Mouse (Mus musculus): ENCODE data around the gene Slc26a10. TPM values are rescaled to one million over a fixed set of nuclear protein-coding genes. Genes with fewer than 3 reads are reported as not detected.
A peak's percentile ranks its signal among the peaks of the same experiment; 100 is the strongest.
"Not testable (repeated sequence)": the region's sequence is repeated elsewhere in the genome, so short reads cannot be mapped to it uniquely, and the experiment has no call there.

The Slc26a10 gene
- polyA plus RNA-seq, 1 experiment from 2014 or later = 3.0 TPM

GRCm38 (mm10) chr10:127197505-127198110 is 17.2 kb upstream of the Slc26a10 start:
- Histone ChIP-seq H3K4me1 (peaks cover 27% of the 10 kb centered on the region), H3K27me3 (no peaks in the 10 kb centered on the region), H3K4me2 (replicated peaks) (no peak overlapping the region), H3K9ac (no peak overlapping the region), H3K27ac (no peak overlapping the region), H3K9me3 (no peaks in the 10 kb centered on the region), H3K36me3 (peaks cover 41% of the 10 kb centered on the region), H3K4me3 (no peak overlapping the region)
- ATAC-seq (ENCODE audit: insufficient number of reproducible peaks, insufficient read depth, low FRiP score, low TSS enrichment) = no peak
- WGBS = 93% methylated on average over 11 of the region's 11 CpGs

- Histone ChIP-seq H3K9ac (no peak overlapping the region), H3K36me3 (peaks cover 40% of the 10 kb centered on the region), H3K4me3 (no peak overlapping the region), H3K27ac (no peak overlapping the region), H3K4me1 (peaks cover 28% of the 10 kb centered on the region), H3K4me2 (replicated peaks) (no peak overlapping the region), H3K9me3 (no peaks in the 10 kb centered on the region), H3K27me3 (no peaks in the 10 kb centered on the region)
- no peak for ATAC-seq (ENCODE audit: insufficient number of reproducible peaks, insufficient read depth, low FRiP score, low TSS enrichment)
- WGBS = 91% methylated on average over 8 of the region's 8 CpGs
These were observed 16.7 kb upstream of the Slc26a10 start for GRCm38 (mm10) chr10:127197104-127197503.

GRCm38 (mm10) chr10:127196392-127196791 is 15.9 kb upstream of the Slc26a10 start:
- peaks cover 29% of the 10 kb centered on the region for H3K4me1 ChIP-seq
- 4% methylated on average over 5 of the region's 5 CpGs for WGBS
- peak overlapping the region; percentile 95 for H3K27ac ChIP-seq
- peak overlapping the region; percentile 88 for H3K4me3 ChIP-seq
- ATAC-seq (ENCODE audit: insufficient number of reproducible peaks, insufficient read depth, low FRiP score, low TSS enrichment) = peak; percentile 62
- peaks cover 37% of the 10 kb centered on the region for H3K36me3 ChIP-seq
- H3K27me3 ChIP-seq = no peaks in the 10 kb centered on the region
- H3K4me2 ChIP-seq (replicated peaks) = peak overlapping the region; percentile 87
- H3K9me3 ChIP-seq = no peaks in the 10 kb centered on the region
- H3K9ac ChIP-seq = peak overlapping the region; percentile 95

GRCm38 (mm10) chr10:127195328-127196129 is 15.1 kb upstream of the Slc26a10 start, which contains the start of gene Dtx3:
Gene Dtx3 (minus strand): TSS chr10:127195728.
- Histone ChIP-seq H3K27ac (peak within 1 kb of the TSS; percentile 95), H3K4me1 (peaks cover 37% of the 10 kb centered on the region), H3K9ac (peak within 1 kb of the TSS; percentile 95), H3K9me3 (no peaks in the 10 kb centered on the region), H3K27me3 (no peaks in the 10 kb centered on the region), H3K36me3 (peaks cover 40% of the 10 kb centered on the region), H3K4me3 (peak within 1 kb of the TSS; percentile 88), H3K4me2 (replicated peaks) (peak within 1 kb of the TSS; percentile 87)
- peak; percentile 37; the same call in 1 of the 2 replicates for ATAC-seq (ENCODE audit: insufficient number of reproducible peaks, insufficient read depth, low FRiP score, low TSS enrichment)
- under 1% methylated on average over 40 of the region's 47 CpGs for WGBS

GRCm38 (mm10) chr10:127194428-127195327 is 14.2 kb upstream of the Slc26a10 start:
- Histone ChIP-seq H3K4me1 (peaks cover 46% of the 10 kb centered on the region), H3K27me3 (no peaks in the 10 kb centered on the region), H3K4me3 (peak overlapping the region; percentile 88), H3K36me3 (peaks cover 38% of the 10 kb centered on the region), H3K4me2 (replicated peaks) (peak overlapping the region; percentile 87), H3K9me3 (no peaks in the 10 kb centered on the region), H3K9ac (peak overlapping the region; percentile 95), H3K27ac (peak overlapping the region; percentile 95)
- ATAC-seq (ENCODE audit: insufficient number of reproducible peaks, insufficient read depth, low FRiP score, low TSS enrichment) = peak; percentile 9; the same call in 1 of the 2 replicates
- WGBS = 10% methylated on average over 22 of the region's 22 CpGs

- Histone ChIP-seq H3K9me3 (no peaks in the 10 kb centered on the region), H3K4me1 (peaks cover 46% of the 10 kb centered on the region), H3K27ac (no peak overlapping the region), H3K9ac (no peak overlapping the region), H3K4me2 (replicated peaks) (no peak overlapping the region), H3K27me3 (no peaks in the 10 kb centered on the region), H3K4me3 (no peak overlapping the region), H3K36me3 (peaks cover 22% of the 10 kb centered on the region)
- no peak for ATAC-seq (ENCODE audit: insufficient number of reproducible peaks, insufficient read depth, low FRiP score, low TSS enrichment)
- WGBS = 73% methylated on average over 9 of the region's 9 CpGs
These were observed 12.6 kb upstream of the Slc26a10 start for GRCm38 (mm10) chr10:127193011-127193410.

- H3K27ac ChIP-seq; H3K4me3 ChIP-seq; H3K27me3 ChIP-seq; H3K9ac ChIP-seq; H3K4me2 ChIP-seq (replicated peaks); ATAC-seq (ENCODE audit: insufficient number of reproducible peaks, insufficient read depth, low FRiP score, low TSS enrichment); H3K9me3 ChIP-seq: not testable (repeated sequence)
- peaks cover 18% of the 10 kb centered on the region for H3K36me3 ChIP-seq
- 80% methylated on average over 1 of the region's 1 CpGs for WGBS
- H3K4me1 ChIP-seq = peaks cover 51% of the 10 kb centered on the region
These were observed 11.5 kb upstream of the Slc26a10 start for GRCm38 (mm10) chr10:127192057-127192328.

GRCm38 (mm10) chr10:127191191-127192056 is 11.0 kb upstream of the Slc26a10 start:
- ATAC-seq (ENCODE audit: insufficient number of reproducible peaks, insufficient read depth, low FRiP score, low TSS enrichment) = no peak
- Histone ChIP-seq H3K27me3 (no peaks in the 10 kb centered on the region), H3K27ac (peak overlapping the region; percentile 96; the same call in 1 of the 2 replicates), H3K4me3 (no peak overlapping the region), H3K9ac (no peak overlapping the region), H3K9me3 (no peaks in the 10 kb centered on the region), H3K36me3 (peaks cover 24% of the 10 kb centered on the region), H3K4me1 (peaks cover 48% of the 10 kb centered on the region), H3K4me2 (replicated peaks) (peak overlapping the region; percentile 92; the same call in 1 of the 2 replicates)
- WGBS = 75% methylated on average over 19 of the region's 19 CpGs

GRCm38 (mm10) chr10:127190398-127191190 is 10.1 kb upstream of the Slc26a10 start:
- H3K9me3 ChIP-seq = no peaks in the 10 kb centered on the region
- H3K4me3 ChIP-seq = peak overlapping the region; percentile 70
- H3K27me3 ChIP-seq = no peaks in the 10 kb centered on the region
- no peak; the same call in 1 of the 2 replicates for ATAC-seq (ENCODE audit: insufficient number of reproducible peaks, insufficient read depth, low FRiP score, low TSS enrichment)
- peak overlapping the region; percentile 96 for H3K27ac ChIP-seq
- peak overlapping the region; percentile 90 for H3K9ac ChIP-seq
- WGBS = 29% methylated on average over 14 of the region's 14 CpGs
- H3K36me3 ChIP-seq = peaks cover 29% of the 10 kb centered on the region
- H3K4me1 ChIP-seq = peaks cover 44% of the 10 kb centered on the region
- H3K4me2 ChIP-seq (replicated peaks) = peak overlapping the region; percentile 92

GRCm38 (mm10) chr10:127189651-127190381 is 9.4 kb upstream of the Slc26a10 start, which contains the start of gene Arhgef25:
Gene Arhgef25 (minus strand): TSS chr10:127190083.
- H3K36me3 ChIP-seq = peaks cover 36% of the 10 kb centered on the region

More at GRCm38 (mm10) chr10:127189651-127190381, 9.4 kb upstream of the Slc26a10 start, which contains the start of gene Arhgef25:
- Histone ChIP-seq H3K9me3 (no peaks in the 10 kb centered on the region), H3K4me2 (replicated peaks) (peak within 1 kb of the TSS; percentile 92), H3K27me3 (no peaks in the 10 kb centered on the region), H3K27ac (peak within 1 kb of the TSS; percentile 96), H3K4me1 (peaks cover 46% of the 10 kb centered on the region), H3K9ac (peak within 1 kb of the TSS; percentile 90), H3K4me3 (peak within 1 kb of the TSS; percentile 70)
- ATAC-seq (ENCODE audit: insufficient number of reproducible peaks, insufficient read depth, low FRiP score, low TSS enrichment) = peak; percentile 28; the same call in 1 of the 2 replicates
- 2% methylated on average over 34 of the region's 35 CpGs for WGBS

Measured in embryonic facial prominence, embryonic 12.5 days (tissue).